Mouse (Mus musculus): ENCODE data around the gene Cnot10.
A peak's percentile ranks its signal among the peaks of the same experiment; 100 is the strongest.

DNA sequence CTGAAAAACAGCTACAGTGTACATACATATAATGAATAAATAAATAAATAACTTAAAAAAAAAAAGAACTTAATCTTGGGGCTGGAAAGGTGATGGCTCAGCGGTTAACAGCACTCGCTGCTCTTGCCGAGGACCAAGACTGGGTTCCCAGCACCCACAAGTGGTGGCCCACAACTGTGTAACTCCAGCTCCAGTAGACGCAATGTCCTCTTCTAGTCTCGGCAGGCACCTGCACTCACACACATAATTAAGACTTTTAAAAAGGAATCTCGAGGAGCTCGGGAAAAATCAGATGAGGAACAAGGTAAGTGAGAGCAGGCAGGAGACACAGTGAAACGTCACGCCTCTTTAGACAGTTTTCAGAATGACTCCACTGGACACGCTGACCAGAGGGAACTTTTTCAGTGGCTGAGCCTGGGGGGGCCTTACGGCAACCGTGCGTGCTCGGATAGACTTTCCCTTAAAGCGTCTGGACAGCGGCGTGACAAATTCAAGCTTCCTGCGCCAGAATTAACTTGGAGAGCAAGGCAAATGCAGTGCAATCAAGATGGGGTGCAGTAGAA, 717 bp downstream of the Cnot10 start:
- TF ChIP-seq POLR2A (IDR thresholded peaks at IDR 0.05; ENCODE audit: low read depth, low read length): no peak
- TF ChIP-seq E2F4 (IDR thresholded peaks at IDR 0.05; ENCODE audit: insufficient replicate concordance, low read depth, low read length): no peak
- TF ChIP-seq JUND (conservative IDR thresholded peaks at IDR 0.05; ENCODE audit: low read depth, low read length): no peak
- no peak; the same call in 1 of the 2 replicates for TF ChIP-seq RAD21 (IDR thresholded peaks at IDR 0.05; ENCODE audit: low read depth, low read length)
- no peak for TF ChIP-seq USF1 (IDR thresholded peaks at IDR 0.05; ENCODE audit: low read depth, low read length)
- TF ChIP-seq CTCF (conservative IDR thresholded peaks at IDR 0.05 in 1 of 2, IDR thresholded peaks at IDR 0.05 in 1 of 2; ENCODE audit: low read depth in 2 of 2, low read length in 2 of 2): peak in 1 of 2 experiments; percentile 32; a peak in 2 of 4 replicates
- no peak for TF ChIP-seq HCFC1 (IDR thresholded peaks at IDR 0.05; ENCODE audit: low read depth, low read length)
- TF ChIP-seq EP300 (IDR thresholded peaks at IDR 0.05; ENCODE audit: low read length): 0 out of 2 replicates have a peak, but pooled peaks have one; percentile 32
- no peak for TF ChIP-seq NELFE (IDR thresholded peaks at IDR 0.05; ENCODE audit: low read depth, low read length)
- no peak for TF ChIP-seq KAT2A (IDR thresholded peaks at IDR 0.05; ENCODE audit: insufficient replicate concordance, low read length)
- TF ChIP-seq MAX (IDR thresholded peaks at IDR 0.05; ENCODE audit: low read length): no peak
- no peak for TF ChIP-seq ZKSCAN1 (IDR thresholded peaks at IDR 0.05; ENCODE audit: borderline replicate concordance, low read depth, low read length)
- peak; percentile 61 for TF ChIP-seq MXI1 (IDR thresholded peaks at IDR 0.05; ENCODE audit: low read depth, low read length)
- no peak for TF ChIP-seq MEF2A (IDR thresholded peaks at IDR 0.05; ENCODE audit: borderline replicate concordance, low read depth, low read length)

All from CH12.LX (cell line).